Comparison of ENCODE assay signal across 27 mouse cellular contexts in genomic region chr11:109305680-109306079, GRCm38 (mm10). TPM values are rescaled to one million over a fixed set of nuclear protein-coding genes. Genes with fewer than 3 reads are reported as not detected.
DNase-seq lines count a peak whose midpoint lies in the region; ATAC-seq and TF ChIP-seq lines count a peak whose summit lies in the region.
"Had no signal": no experiment of that assay in that cellular context is flagged by ENCODE, and none has a peak within 500 bp of the region (broad histone marks: within the 10 kb centered on the region; RNA-seq: fewer than 3 reads in every experiment).

No protein-coding gene starts in this region.

- DNase-seq in adrenal gland, adult 2 months, result peak; percentile 23
- DNase-seq in adrenal gland, adult 18-20 months (ENCODE audit: low spot score in 2 of 2), result no peak
- peak; percentile 69 for DNase-seq in CH12.LX (ENCODE audit: extremely low read depth)
- DNase-seq in R1 (ENCODE audit: low read depth, low spot score), result peak; percentile 16
- no peak for DNase-seq in cerebellum, adult 2 months
- no peak for DNase-seq in cerebellum, postnatal 25 days
- DNase-seq: adrenal gland, postnatal 14 days; adrenal gland, postnatal 36 days; B cell, adult 2 months; cerebellum, adult 11 months; cerebellum, adult 18-20 months; cerebellum, adult 9-10 months; cerebellum, postnatal 10 days; cerebellum, postnatal 36 days; embryo, embryonic 11 days; forebrain, postnatal 0 days had no signal

- peaks cover 0 to 23% of the 10 kb centered on the region in 2 experiments; a peak in 2 of 4 replicates for H3K4me1 ChIP-seq in CH12.LX (ENCODE audit: control insufficient read depth in 1 of 2, insufficient read depth in 2 of 2)
- H3K4me1 ChIP-seq in cerebellum, adult 2 months (ENCODE audit: control insufficient read depth, insufficient read depth, low read length), result no peaks in the 10 kb centered on the region
- H3K4me1 ChIP-seq in forebrain, embryonic 16.5 days (replicated peaks; ENCODE audit: control insufficient read depth, insufficient read depth, low read length), result no peaks in the 10 kb centered on the region
- H3K4me1 ChIP-seq: embryonic facial prominence, embryonic 13.5 days; embryonic facial prominence, embryonic 15.5 days; forebrain, embryonic 10.5 days; forebrain, embryonic 12.5 days had no signal

- H3K4me3 ChIP-seq in CH12.LX (replicated peaks in 1 of 3; ENCODE audit: low read depth in 2 of 3, low read length in 2 of 3, poor library complexity in 1 of 3), result no peak overlapping the region
- no peak overlapping the region for H3K4me3 ChIP-seq in cerebellum, adult 2 months (replicated peaks; ENCODE audit: insufficient read depth, low read depth, low read length)
- H3K4me3 ChIP-seq in forebrain, embryonic 16.5 days (replicated peaks; ENCODE audit: low read length), result no peak overlapping the region
- H3K4me3 ChIP-seq: embryonic facial prominence, embryonic 13.5 days; embryonic facial prominence, embryonic 15.5 days; erythroblast, embryonic 14.5 days; forebrain, embryonic 10.5 days; forebrain, embryonic 12.5 days had no signal

- in situ Hi-C loops in CH12.LX (cut with MboI; ENCODE audit: low pct_ligation_motif_present, low pct_unique_long_range_greater_than_20kb, low sequenced_read_pairs), result no loop called here

- no peaks in the 10 kb centered on the region for H3K36me3 ChIP-seq in CH12.LX (replicated peaks in 1 of 2; ENCODE audit: control insufficient read depth in 1 of 2, insufficient read depth in 1 of 2, low read length in 1 of 2)
- no peaks in the 10 kb centered on the region for H3K36me3 ChIP-seq in forebrain, embryonic 16.5 days (ENCODE audit: control insufficient read depth, insufficient read depth)
- H3K36me3 ChIP-seq: embryonic facial prominence, embryonic 13.5 days; embryonic facial prominence, embryonic 15.5 days; forebrain, embryonic 10.5 days; forebrain, embryonic 12.5 days had no signal

- no peak overlapping the region for H3K4me2 ChIP-seq in CH12.LX (ENCODE audit: insufficient read depth, low read depth, poor library complexity, severe bottlenecking)
- H3K4me2 ChIP-seq in forebrain, embryonic 16.5 days (ENCODE audit: low read length), result no peak overlapping the region
- H3K4me2 ChIP-seq: embryonic facial prominence, embryonic 13.5 days; embryonic facial prominence, embryonic 15.5 days; forebrain, embryonic 12.5 days had no signal

- H3K9me3 ChIP-seq in CH12.LX (replicated peaks; ENCODE audit: low read length), result peaks cover 20% of the 10 kb centered on the region
- H3K9me3 ChIP-seq in forebrain, embryonic 16.5 days (ENCODE audit: control insufficient read depth, low read length), result no peaks in the 10 kb centered on the region
- H3K9me3 ChIP-seq: embryonic facial prominence, embryonic 13.5 days; embryonic facial prominence, embryonic 15.5 days; forebrain, embryonic 10.5 days; forebrain, embryonic 12.5 days had no signal

- no peak overlapping the region for H3K9ac ChIP-seq in CH12.LX (ENCODE audit: insufficient read depth, low read depth)
- H3K9ac ChIP-seq in forebrain, embryonic 16.5 days (replicated peaks; ENCODE audit: low read depth, low read length), result no peak overlapping the region
- H3K9ac ChIP-seq: embryonic facial prominence, embryonic 13.5 days; embryonic facial prominence, embryonic 15.5 days; forebrain, embryonic 12.5 days; forebrain, postnatal 0 days had no signal

- TF ChIP-seq EP300 in CH12.LX (IDR thresholded peaks at IDR 0.05; ENCODE audit: low read length), result no peak

- H3K27ac ChIP-seq in CH12.LX (ENCODE audit: insufficient read depth, low read depth), result no peak overlapping the region
- H3K27ac ChIP-seq in cerebellum, adult 2 months (ENCODE audit: insufficient read depth, low read length), result no peak overlapping the region
- no peak overlapping the region for H3K27ac ChIP-seq in forebrain, embryonic 16.5 days (ENCODE audit: low read length)
- H3K27ac ChIP-seq: embryonic facial prominence, embryonic 13.5 days; embryonic facial prominence, embryonic 15.5 days; forebrain, embryonic 10.5 days; forebrain, embryonic 12.5 days had no signal

- H3K27me3 ChIP-seq in CH12.LX (replicated peaks), result peaks cover 4% of the 10 kb centered on the region
- H3K27me3 ChIP-seq in cerebellum, adult 2 months (ENCODE audit: control insufficient read depth, insufficient read depth, low read length), result no peaks in the 10 kb centered on the region
- H3K27me3 ChIP-seq in forebrain, embryonic 16.5 days (replicated peaks; ENCODE audit: control insufficient read depth, insufficient read depth, low read length), result 0 out of 2 replicates have a peak, but pooled peaks cover 2% of the 10 kb centered on the region
- H3K27me3 ChIP-seq: embryonic facial prominence, embryonic 13.5 days; embryonic facial prominence, embryonic 15.5 days had no signal

- TF ChIP-seq POLR2A in CH12.LX (IDR thresholded peaks at IDR 0.05; ENCODE audit: low read depth, low read length), result no peak
- TF ChIP-seq POLR2A in cerebellum, adult 2 months (IDR thresholded peaks at IDR 0.05; ENCODE audit: borderline replicate concordance, insufficient read depth, low read length), result no peak

- WGBS in cerebellum, adult 2 months, result 81% methylated on average over 5 of the region's 5 CpGs
- 54% methylated on average over 5 of the region's 5 CpGs for WGBS in forebrain, embryonic 16.5 days

- TF ChIP-seq CTCF in CH12.LX (conservative IDR thresholded peaks at IDR 0.05 in 1 of 2, IDR thresholded peaks at IDR 0.05 in 1 of 2; ENCODE audit: low read depth in 2 of 2, low read length in 2 of 2), result no peak
- TF ChIP-seq CTCF in cerebellum, adult 2 months (IDR thresholded peaks at IDR 0.05; ENCODE audit: borderline replicate concordance, insufficient read depth, low read depth, low read length), result no peak

- dilution Hi-C loops in CH12.LX (cut with MboI; ENCODE audit: extremely low pct_ligation_motif_present, extremely low pct_unique_long_range_greater_than_20kb, low sequenced_read_pairs), result no loop called here

- no peak for TF ChIP-seq RAD21 in CH12.LX (IDR thresholded peaks at IDR 0.05; ENCODE audit: low read depth, low read length)

- ATAC-seq in forebrain, embryonic 16.5 days, result no peak
- ATAC-seq: activated CD4-positive, CD25-positive, alpha-beta regulatory T cell, adult 4 months; forebrain, embryonic 14.5 days; forebrain, postnatal 0 days had no signal

- no peaks in the 10 kb centered on the region for H3K79me2 ChIP-seq in CH12.LX (replicated peaks; ENCODE audit: control insufficient read depth, extremely low read depth, insufficient read depth, poor library complexity, severe bottlenecking)

TF ChIP-seq in CH12.LX, 34 proteins besides CTCF, POLR2A, EP300 and RAD21:
- no peak for TF ChIP-seq CHD1 (IDR thresholded peaks at IDR 0.05; ENCODE audit: low read depth, low read length)
- TF ChIP-seq TBP (conservative IDR thresholded peaks at IDR 0.05; ENCODE audit: low read depth, low read length), result no peak
- 0 out of 2 replicates have a peak, but pooled peaks have one; percentile 38 for TF ChIP-seq TCF12 (IDR thresholded peaks at IDR 0.05; ENCODE audit: low read depth, low read length)
- TF ChIP-seq ZC3H11A (IDR thresholded peaks at IDR 0.05; ENCODE audit: low read depth, low read length), result no peak
- no peak for TF ChIP-seq MAFK (IDR thresholded peaks at IDR 0.05; ENCODE audit: insufficient replicate concordance, low read length)
- no peak for TF ChIP-seq IRF4 (IDR thresholded peaks at IDR 0.05; ENCODE audit: low read depth, low read length)

RNA-seq across cellular contexts. Expression of gene Rgs9, which starts 7.8 kb away (rescaled TPM):
- 1 to 10 TPM; 4.3 to 6.0 TPM for total RNA-seq in adrenal gland, adult 2 months (2021)
- polyA plus RNA-seq in adrenal gland, adult 2 months (2012; rRNA removed), result 2.5 and 2.8 TPM in 2 replicates
- total RNA-seq in adrenal gland, adult 18-20 months (2021), result 1 to 10 TPM; 4.6 to 5.1 TPM
- 0.50 and 0.55 TPM in 2 replicates for total RNA-seq in CH12.LX (2012; rRNA removed)
- 1.1 and 1.2 TPM in 2 replicates for total RNA-seq in CH12.LX (2014; rRNA removed)
- polyA plus RNA-seq in CH12.LX (2012; ENCODE audit: insufficient read length, low read depth), result 1.3 and 1.4 TPM in 2 replicates
- polyA plus RNA-seq in cerebellum, adult 2 months (2012; rRNA removed), result 5.3 and 6.2 TPM in 2 replicates
- polyA plus RNA-seq in forebrain, embryonic 16.5 days (2015; fragmentation: Nextera tagmentation; extraction: Ambion mirVana), result 8.0 and 9.7 TPM in 2 replicates
- total RNA-seq: gastrocnemius, adult 18-20 months; gastrocnemius, adult 8-10 months; MEL had no signal
- polyA plus RNA-seq: erythroblast, embryonic 14.5 days had no signal

RNA-seq across cellular contexts. Expression of gene Gna13, which starts 57.0 kb away (rescaled TPM):
- total RNA-seq in adrenal gland, adult 2 months (2021), result 10 to 100 TPM; 59.8 to 61.8 TPM
- polyA plus RNA-seq in adrenal gland, adult 2 months (2012; rRNA removed), result 21.7 and 23.2 TPM in 2 replicates
- total RNA-seq in adrenal gland, adult 18-20 months (2021), result 10 to 100 TPM; 64.8 to 74.8 TPM
- total RNA-seq in CH12.LX (2012; rRNA removed) (33.9 and 39.3 TPM in 2 replicates), CH12.LX (2014; rRNA removed) (56.6 and 57.6 TPM in 2 replicates)
- 32.2 and 33.4 TPM in 2 replicates for polyA plus RNA-seq in CH12.LX (2012; ENCODE audit: insufficient read length, low read depth)
- 35.6 and 37.5 TPM in 2 replicates for polyA plus RNA-seq in cerebellum, adult 2 months (2012; rRNA removed)
- polyA plus RNA-seq in forebrain, embryonic 16.5 days (2015; fragmentation: Nextera tagmentation; extraction: Ambion mirVana), result 16.1 and 17.1 TPM in 2 replicates

Comparison
In these comparisons a context has a peak if more than half of its experiments do, and no peak if none do; other contexts are left out.
1. DNase-seq: peak in adrenal gland, adult 2 months (single experiment), CH12.LX (single experiment) and R1 (single experiment); none in adrenal gland, adult 18-20 months (0 of 2), cerebellum, adult 2 months (0 of 2) and cerebellum, postnatal 25 days (0 of 2).